Mouse (Mus musculus): ENCODE measurements around the gene Prkn.

DNA sequence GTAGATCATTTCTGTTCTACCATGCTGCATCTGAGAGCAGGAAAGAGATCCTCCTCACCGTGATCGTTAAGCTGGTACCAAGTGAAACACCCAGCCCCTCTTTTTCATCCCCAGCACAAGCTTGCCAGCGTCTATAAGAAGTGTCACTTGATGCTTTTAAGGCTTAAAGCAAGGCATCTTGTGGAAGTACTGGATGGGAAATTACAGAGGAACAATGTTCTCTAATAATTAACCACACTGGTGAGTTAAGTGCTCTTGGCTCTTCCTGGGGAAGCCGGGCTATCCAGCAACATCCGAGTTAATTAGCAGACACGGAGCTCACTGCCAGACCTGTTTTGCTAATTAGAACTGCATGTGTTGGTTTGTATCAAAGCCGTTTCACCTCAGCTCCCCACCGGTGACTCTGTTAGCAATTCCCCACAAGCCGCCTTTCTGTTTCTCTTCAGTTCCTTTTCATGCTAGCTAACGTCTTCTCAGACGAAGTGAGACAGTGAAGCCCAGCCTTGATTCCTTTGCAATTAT is 1086.7 kb downstream of the Prkn start:
- no peak for TF ChIP-seq CTCF (IDR thresholded peaks at IDR 0.05; ENCODE audit: insufficient read depth, low read length)
- no peak for TF ChIP-seq POLR2A (IDR thresholded peaks at IDR 0.05; ENCODE audit: borderline replicate concordance, extremely low read depth, low read depth, low read length)

Measured in lung, adult 2 months (tissue).